Mouse (Mus musculus) midbrain, embryonic 14.5 days (tissue): ENCODE measurements around the gene C1d. TPM values are rescaled to one million over a fixed set of nuclear protein-coding genes. Genes with fewer than 3 reads are reported as not detected.
A peak's percentile ranks its signal among the peaks of the same experiment; 100 is the strongest.
"Not testable (repeated sequence)": the region's sequence is repeated elsewhere in the genome, so short reads cannot be mapped to it uniquely, and the experiment has no call there.

Experiments
- ATAC-seq: fragments of 200-750 bp; cut with Nextera tagmentation; 2 replicates; pipeline ENCODE4 v1.8.0; 2017; ENCODE audit warnings: moderate number of reproducible peaks, moderate library complexity; ENCODE audit not compliant: low FRiP score, low TSS enrichment
- DNase-seq: peaks from one replicate; pipeline ENCODE4 v3.0.0-alpha.2; 2015
- H3K27ac ChIP-seq: fragments of 300-500 bp; sonication (generic); replicated peaks from 2 replicates; pipeline ENCODE4 v1.5.1; 2014; ENCODE audit warnings: mild to moderate bottlenecking, low read depth, low read length, moderate library complexity
- H3K27me3 ChIP-seq: fragments of 300-500 bp; sonication (generic); 2 replicates; pipeline ENCODE4 v1.6.1; 2014; ENCODE audit warnings: low read length, control low read depth, mixed read lengths; ENCODE audit not compliant: control insufficient read depth, insufficient read depth
- H3K36me3 ChIP-seq: fragments of 300-500 bp; sonication (generic); 2 replicates; pipeline ENCODE4 v1.6.1; 2014; ENCODE audit warnings: low read length, control low read depth; ENCODE audit not compliant: control insufficient read depth, insufficient read depth
- H3K4me1 ChIP-seq: fragments of 300-500 bp; sonication (generic); 2 replicates; pipeline ENCODE4 v1.6.1; 2014; ENCODE audit warnings: mild to moderate bottlenecking, antibody characterized with exemption, low read length, control low read depth; ENCODE audit not compliant: control insufficient read depth, insufficient read depth
- H3K4me2 ChIP-seq: fragments of 300-500 bp; sonication (generic); 2 replicates; pipeline ENCODE4 v1.6.1; 2014; ENCODE audit warnings: mild to moderate bottlenecking, low read length, moderate library complexity
- H3K4me3 ChIP-seq: fragments of 300-500 bp; sonication (generic); replicated peaks from 2 replicates; pipeline ENCODE4 v1.5.1; 2014; ENCODE audit warnings: low read depth, low read length
- H3K9ac ChIP-seq: fragments of 300-500 bp; sonication (generic); replicated peaks from 2 replicates; pipeline ENCODE4 v1.6.1; 2014; ENCODE audit warnings: mild to moderate bottlenecking, low read length, moderate library complexity
- H3K9me3 ChIP-seq: fragments of 300-500 bp; sonication (generic); 2 replicates; pipeline ENCODE4 v1.6.1; 2016; ENCODE audit warnings: low read length, control low read depth, mixed read lengths; ENCODE audit not compliant: control insufficient read depth
- WGBS: fragments of 180-500 bp; shearing (Covaris S2); extraction: QIAGEN DNeasy Blood & Tissue Kit; methylation state at CpG from one replicate; pipeline ENCODE4 v1.1.7; 2014; 5-methylcytosine and 5-hydroxymethylcytosine counted together
- polyA plus RNA-seq: library from polyadenylated mRNA; unstranded; fragments of >200 nt; fragmentation: Nextera tagmentation; extraction: Ambion mirVana; gene quantifications from 2 replicates; pipeline ENCODE4 v1.2.1, GENCODE M21; 2014

The C1d gene
- polyA plus RNA-seq, 1 experiment from 2014 or later = 173 TPM

GRCm38 (mm10) chr11:17238598-17238997 lies 18.8 kb upstream of the C1d start:
- H3K4me3 ChIP-seq, H3K27me3 ChIP-seq, DNase-seq, H3K4me2 ChIP-seq, ATAC-seq, H3K27ac ChIP-seq, H3K36me3 ChIP-seq, H3K9ac ChIP-seq, H3K9me3 ChIP-seq, H3K4me1 ChIP-seq: not testable (repeated sequence)
- WGBS = 91% methylated on average over 5 of the region's 5 CpGs

GRCm38 (mm10) chr11:17248715-17249114 lies 8.7 kb upstream of the C1d start:
- Histone ChIP-seq H3K9ac (no peak overlapping the region), H3K27me3 (no peaks in the 10 kb centered on the region), H3K27ac (no peak overlapping the region), H3K4me3 (no peak overlapping the region), H3K9me3 (no peaks in the 10 kb centered on the region), H3K4me1 (no peaks in the 10 kb centered on the region), H3K36me3 (no peaks in the 10 kb centered on the region), H3K4me2 (no peak overlapping the region)
- ATAC-seq (no peak), DNase-seq (no peak)

DNA sequence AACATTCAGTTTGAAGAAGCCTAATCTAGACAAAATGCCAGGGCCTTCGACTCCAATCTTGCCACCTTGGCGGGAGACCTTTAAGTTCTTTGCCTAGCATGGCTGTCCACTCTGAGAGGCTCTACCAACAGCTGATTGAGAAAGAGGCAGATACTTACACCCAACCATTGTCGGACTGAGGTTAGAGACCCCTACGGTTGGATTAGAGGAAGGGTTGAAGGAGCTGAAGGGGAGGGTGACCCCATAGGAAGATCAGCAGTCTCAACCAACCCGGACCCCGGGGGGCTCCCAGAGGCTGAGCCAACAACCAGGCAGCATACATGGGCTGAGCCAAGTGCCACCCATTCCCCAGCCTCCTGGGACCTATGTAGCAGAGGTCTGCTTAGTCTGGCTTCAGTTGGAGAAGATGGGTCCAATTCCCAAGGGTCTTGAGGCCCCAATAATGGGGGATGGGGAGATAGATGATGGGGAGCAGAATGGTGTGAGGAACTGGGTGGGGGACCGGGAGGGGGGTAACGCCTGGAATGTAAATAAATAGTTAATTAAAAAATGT lies 490 bp upstream of the C1d start:
- H3K4me2 ChIP-seq = peak overlapping the region; percentile 79
- WGBS = 63% methylated on average over 8 of the region's 8 CpGs
- H3K27me3 ChIP-seq = no peaks in the 10 kb centered on the region
- no peaks in the 10 kb centered on the region for H3K36me3 ChIP-seq
- DNase-seq = peak; percentile 53
- H3K4me3 ChIP-seq = peak overlapping the region; percentile 85
- peaks cover 21% of the 10 kb centered on the region for H3K4me1 ChIP-seq
- H3K27ac ChIP-seq = peak overlapping the region; percentile 90
- peak; percentile 67 for ATAC-seq
- no peaks in the 10 kb centered on the region for H3K9me3 ChIP-seq
- H3K9ac ChIP-seq = peak overlapping the region; percentile 90

DNA sequence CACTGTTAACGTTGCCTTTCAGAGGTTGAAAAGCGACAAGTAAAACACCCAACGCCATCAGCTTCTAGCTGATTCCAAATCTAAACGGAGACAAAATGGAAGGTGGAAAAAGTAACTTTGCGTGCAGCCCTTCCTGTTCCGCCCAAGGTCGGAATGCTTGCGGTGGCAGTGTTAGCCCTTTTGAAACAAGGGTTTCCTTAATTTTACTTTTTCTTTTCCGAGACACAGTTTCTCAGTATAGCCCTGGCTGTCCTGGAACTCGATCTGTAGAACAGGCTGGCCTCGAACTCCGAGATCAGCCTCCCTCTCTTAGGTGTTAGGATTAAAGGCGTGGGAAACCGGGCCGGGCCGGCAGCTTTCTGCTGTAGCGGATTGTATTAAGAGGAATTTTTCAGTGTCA lies 482 bp downstream of the C1d start:
- Histone ChIP-seq H3K4me3 (peak overlapping the region; percentile 85), H3K9ac (peak overlapping the region; percentile 90), H3K27me3 (no peaks in the 10 kb centered on the region), H3K4me1 (peaks cover 21% of the 10 kb centered on the region), H3K27ac (peak overlapping the region; percentile 90), H3K36me3 (no peaks in the 10 kb centered on the region), H3K4me2 (peak overlapping the region; percentile 79), H3K9me3 (no peaks in the 10 kb centered on the region)
- WGBS = 1% methylated on average over 17 of the region's 17 CpGs
- ATAC-seq = 0 out of 2 replicates have a peak, but pooled peaks have one; percentile 9
- no peak for DNase-seq

DNA sequence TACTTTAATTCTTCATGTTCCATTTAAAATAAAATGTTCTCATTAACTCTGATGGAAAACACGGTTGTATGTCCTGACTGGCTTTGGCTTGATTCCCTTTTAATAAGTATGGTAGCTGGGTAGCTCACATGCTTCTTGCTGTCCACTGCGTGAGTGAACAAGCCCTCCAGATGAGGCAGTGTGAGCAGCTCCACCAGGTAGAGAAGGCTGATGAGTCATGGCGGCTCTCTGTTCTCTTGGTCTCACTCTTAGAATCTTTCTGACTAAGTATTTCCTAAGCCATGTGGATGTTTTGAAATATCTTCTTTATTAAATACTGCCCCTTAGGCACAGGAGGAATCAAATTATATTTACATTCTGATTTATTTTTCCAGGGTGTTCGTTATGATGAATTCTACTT lies 9.8 kb downstream of the C1d start:
- no peak overlapping the region for H3K9ac ChIP-seq
- no peaks in the 10 kb centered on the region for H3K4me1 ChIP-seq
- ATAC-seq (no peak), DNase-seq (no peak)
- no peak overlapping the region for H3K27ac ChIP-seq
- H3K4me2 ChIP-seq = no peak overlapping the region
- peaks cover 32% of the 10 kb centered on the region for H3K36me3 ChIP-seq
- H3K9me3 ChIP-seq = no peaks in the 10 kb centered on the region
- no peaks in the 10 kb centered on the region for H3K27me3 ChIP-seq
- WGBS = 95% methylated on average over 4 of the region's 4 CpGs
- no peak overlapping the region for H3K4me3 ChIP-seq

DNA sequence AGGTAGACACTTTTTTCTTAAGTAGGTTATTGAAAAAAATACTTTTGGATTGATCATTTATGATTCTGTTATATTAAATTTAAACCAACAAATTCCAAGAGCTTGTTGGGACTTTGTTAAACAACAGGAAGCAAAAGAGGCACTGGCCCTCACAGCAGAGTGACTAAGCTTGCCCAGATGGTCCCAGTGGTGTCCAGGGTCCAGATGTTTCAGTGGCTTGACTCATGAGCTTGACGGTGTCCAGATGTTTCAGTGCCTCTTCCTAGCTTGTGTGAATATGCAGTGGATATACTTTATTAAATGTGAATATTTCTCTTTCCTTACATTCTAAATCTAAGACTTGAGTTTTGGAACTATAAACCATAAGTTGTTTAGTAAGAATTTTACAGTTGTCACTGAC lies 11.4 kb downstream of the C1d start:
- Histone ChIP-seq H3K4me2 (no peak overlapping the region), H3K4me3 (no peak overlapping the region), H3K27ac (no peak overlapping the region), H3K9me3 (no peaks in the 10 kb centered on the region), H3K27me3 (no peaks in the 10 kb centered on the region), H3K9ac (no peak overlapping the region), H3K4me1 (no peaks in the 10 kb centered on the region), H3K36me3 (peaks cover 31% of the 10 kb centered on the region)
- DNase-seq = no peak
- ATAC-seq = no peak
- 100% methylated on average over 1 of the region's 1 CpGs for WGBS

GRCm38 (mm10) chr11:17279959-17280358 lies 22.6 kb downstream of the C1d start:
- no peak overlapping the region for H3K4me3 ChIP-seq
- no peak overlapping the region for H3K9ac ChIP-seq
- peak; percentile 76 for ATAC-seq
- H3K27me3 ChIP-seq = no peaks in the 10 kb centered on the region
- no peaks in the 10 kb centered on the region for H3K36me3 ChIP-seq
- no peak overlapping the region for H3K4me2 ChIP-seq
- no peaks in the 10 kb centered on the region for H3K4me1 ChIP-seq
- DNase-seq = peak; percentile 87
- H3K27ac ChIP-seq = no peak overlapping the region
- H3K9me3 ChIP-seq = no peaks in the 10 kb centered on the region
- 17% methylated on average over 9 of the region's 9 CpGs for WGBS

DNA sequence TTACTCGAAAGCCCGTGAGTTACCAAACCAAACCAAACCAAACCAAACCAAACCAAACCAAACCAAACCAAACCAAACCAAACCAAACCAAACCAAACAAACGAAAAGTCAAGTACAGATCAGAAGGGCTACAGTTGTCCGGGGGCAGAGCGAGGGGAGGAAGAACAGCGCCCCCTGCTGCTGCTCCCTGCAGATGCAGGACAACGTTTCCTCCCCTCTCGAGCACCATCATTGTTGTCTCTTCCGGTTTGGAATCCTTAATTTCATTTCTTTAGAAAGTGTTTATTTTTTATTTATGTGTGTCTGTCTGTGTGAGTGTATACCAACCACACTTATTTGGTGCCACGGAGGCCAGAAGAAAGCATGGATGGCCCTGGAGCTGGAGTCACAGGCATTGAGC lies 26.7 kb downstream of the C1d start:
- DNase-seq (no peak), ATAC-seq (no peak)
- Histone ChIP-seq H3K27ac (no peak overlapping the region), H3K9ac (no peak overlapping the region), H3K9me3 (no peaks in the 10 kb centered on the region), H3K4me2 (no peak overlapping the region), H3K36me3 (no peaks in the 10 kb centered on the region), H3K4me3 (no peak overlapping the region), H3K27me3 (no peaks in the 10 kb centered on the region), H3K4me1 (no peaks in the 10 kb centered on the region)
- 75% methylated on average over 10 of the region's 10 CpGs for WGBS

DNA sequence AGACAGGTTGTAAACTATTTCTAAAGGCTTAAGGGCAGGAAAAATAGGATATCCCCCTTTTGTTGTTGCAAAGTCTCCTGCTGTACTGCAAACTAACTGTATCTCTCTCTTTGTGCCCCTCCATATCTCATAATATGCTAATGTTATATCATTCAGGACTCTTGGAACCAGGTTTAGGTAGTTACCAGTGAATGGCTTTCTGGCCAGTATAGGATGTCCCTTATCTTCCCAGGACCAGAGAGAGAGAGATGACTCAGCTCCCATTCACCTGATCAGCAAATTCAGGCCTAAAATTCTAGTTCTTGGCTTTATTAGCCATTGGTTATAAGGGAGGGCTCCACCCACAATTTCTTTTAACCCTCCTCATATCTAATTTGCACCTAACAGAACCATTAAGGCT lies 31.5 kb downstream of the C1d start:
- Histone ChIP-seq H3K27me3 (no peaks in the 10 kb centered on the region), H3K4me3 (no peak overlapping the region), H3K4me2 (no peak overlapping the region), H3K9me3 (no peaks in the 10 kb centered on the region), H3K4me1 (no peaks in the 10 kb centered on the region), H3K27ac (no peak overlapping the region), H3K9ac (no peak overlapping the region), H3K36me3 (no peaks in the 10 kb centered on the region)
- ATAC-seq (no peak), DNase-seq (no peak)
